Mouse (Mus musculus) left cerebral cortex, postnatal 4 days (tissue): ENCODE data around the gene Cdhr3. TPM values are rescaled to one million over a fixed set of nuclear protein-coding genes. Genes with fewer than 3 reads are reported as not detected.
A peak's percentile ranks its signal among the peaks of the same experiment; 100 is the strongest.

Experiments used
- DNase-seq: peaks from one replicate; pipeline ENCODE4 v3.0.0-alpha.2; 2022
- intact Hi-C: fragments of 180-260 bp; cut with DNase I; formaldehyde crosslinking; loops from one replicate; pipeline ENCODE4 v1.15.1; 2025
- total RNA-seq, 2 experiments: library from RNA; stranded (reverse); gene quantifications; 2 replicates each; pipeline ENCODE4 v1.2.3; 2021

Gene Cdhr3
- total RNA-seq, 2 experiments from 2014 or later, result 0.76 to 1.4 TPM

GRCm38 (mm10) chr12:33035719-33036521 lies 56.8 kb downstream of the Cdhr3 start:
- intact Hi-C loops, result loop anchor here (10.0 kb wide), 1 partner anchor 109 kb away; the partner anchor contains the start of gene Atxn7l1
- DNase-seq, result peak; percentile 88

GRCm38 (mm10) chr12:33035089-33035718 lies 57.5 kb downstream of the Cdhr3 start:
- no peak for DNase-seq
- intact Hi-C loops, result loop anchor here (10.0 kb wide), 1 partner anchor 110 kb away; the partner anchor contains the start of gene Atxn7l1

GRCm38 (mm10) chr12:33034343-33035088 lies 58.2 kb downstream of the Cdhr3 start:
- peak; percentile 58 for DNase-seq
- intact Hi-C loops, result loop anchor here (5.0 to 10.0 kb wide), 2 partner anchors 110 to 298 kb away; partner anchors contain the start of gene Atxn7l1

GRCm38 (mm10) chr12:33033221-33033620 lies 59.5 kb downstream of the Cdhr3 start:
- intact Hi-C loops, result loop anchor here (5.0 to 10.0 kb wide), 2 partner anchors 112 to 299 kb away; partner anchors contain the start of gene Atxn7l1
- DNase-seq, result no peak

- DNase-seq, result no peak
- intact Hi-C loops, result loop anchor here (5.0 to 10.0 kb wide), 2 partner anchors 114 to 302 kb away; partner anchors contain the start of gene Atxn7l1
Observed at GRCm38 (mm10) chr12:33030589-33030988, 62.1 kb downstream of the Cdhr3 start.

- intact Hi-C loops, result loop anchor here (5.0 to 10.0 kb wide), 2 partner anchors 115 to 302 kb away; partner anchors contain the start of gene Atxn7l1
- no peak for DNase-seq
Observed at GRCm38 (mm10) chr12:33030066-33030465, 62.6 kb downstream of the Cdhr3 start.

- intact Hi-C loops, result loop anchor here (5.0 to 10.0 kb wide), 3 partner anchors 79 to 396 kb away; partner anchors contain the start of gene Twistnb
- peak; percentile 34 for DNase-seq
Observed at GRCm38 (mm10) chr12:33028708-33029107, 64.0 kb downstream of the Cdhr3 start.

GRCm38 (mm10) chr12:33028109-33028691 lies 64.5 kb downstream of the Cdhr3 start:
- intact Hi-C loops, result loop anchor here (5.0 to 10.0 kb wide), 3 partner anchors 79 to 397 kb away; partner anchors contain the start of gene Twistnb

GRCm38 (mm10) chr12:33027093-33027492 lies 65.6 kb downstream of the Cdhr3 start:
- peak; percentile 78 for DNase-seq
- intact Hi-C loops, result loop anchor here (5.0 to 10.0 kb wide), 3 partner anchors 80 to 398 kb away; partner anchors contain the start of gene Twistnb

More at GRCm38 (mm10) chr12:33028109-33028691, 64.5 kb downstream of the Cdhr3 start:
- DNase-seq, result no peak

- no peak for DNase-seq
- intact Hi-C loops, result loop anchor here (10.0 kb wide), 2 partner anchors 240 to 400 kb away; partner anchors contain the start of gene Twistnb
Observed at GRCm38 (mm10) chr12:33024524-33024923, 68.2 kb downstream of the Cdhr3 start.

GRCm38 (mm10) chr12:33021751-33022150 lies 70.9 kb downstream of the Cdhr3 start:
- no peak for DNase-seq
- intact Hi-C loops, result loop anchor here (10.0 kb wide), 2 partner anchors 243 to 403 kb away; partner anchors contain the start of gene Twistnb

- intact Hi-C loops, result loop anchor here (10.0 kb wide), 2 partner anchors 244 to 404 kb away; partner anchors contain the start of gene Twistnb
- DNase-seq, result no peak
Observed at GRCm38 (mm10) chr12:33021140-33021539, 71.5 kb downstream of the Cdhr3 start.

GRCm38 (mm10) chr12:33020011-33020410 lies 72.7 kb downstream of the Cdhr3 start:
- intact Hi-C loops, result loop anchor here (10.0 kb wide), 2 partner anchors 245 to 405 kb away; partner anchors contain the start of gene Twistnb
- DNase-seq, result no peak

- intact Hi-C loops, result no loop called here
Observed at GRCm38 (mm10) chr12:33018601-33019000, 74.1 kb downstream of the Cdhr3 start.

GRCm38 (mm10) chr12:33016824-33017705 lies 75.6 kb downstream of the Cdhr3 start:
- intact Hi-C loops, result no loop called here
- no peak for DNase-seq

More at GRCm38 (mm10) chr12:33018601-33019000, 74.1 kb downstream of the Cdhr3 start:
- no peak for DNase-seq

- intact Hi-C loops, result no loop called here
Observed at GRCm38 (mm10) chr12:33015103-33015502, 77.6 kb downstream of the Cdhr3 start.

GRCm38 (mm10) chr12:33014050-33014796 lies 78.5 kb downstream of the Cdhr3 start:
- intact Hi-C loops, result loop anchor here (5.0 kb wide), 1 partner anchor 102 kb away; no protein-coding TSS in a partner anchor
- DNase-seq, result no peak

More at GRCm38 (mm10) chr12:33015103-33015502, 77.6 kb downstream of the Cdhr3 start:
- no peak for DNase-seq

- DNase-seq, result peak; percentile 38
- intact Hi-C loops, result loop anchor here (5.0 kb wide), 1 partner anchor 98 kb away; no protein-coding TSS in a partner anchor
Observed at GRCm38 (mm10) chr12:33010026-33010425, 82.6 kb downstream of the Cdhr3 start.
